Mouse (Mus musculus): ENCODE measurements around the gene Cpne4.

The Cpne4 gene

GRCm38 (mm10) chr9:104952176-104952575, 405.1 kb downstream of the Cpne4 start:
- in situ Hi-C loops (cut with MboI; ENCODE audit: low pct_unique_long_range_greater_than_20kb in 1 of 2, low sequenced_read_pairs in 2 of 2, unreplicated experiment in 1 of 2) = no loop called here

- in situ Hi-C loops (cut with MboI; ENCODE audit: low pct_unique_long_range_greater_than_20kb in 1 of 2, low sequenced_read_pairs in 2 of 2, unreplicated experiment in 1 of 2) = no loop called here
These were observed 425.7 kb downstream of the Cpne4 start for GRCm38 (mm10) chr9:104972828-104973227.

GRCm38 (mm10) chr9:104981934-104982548, 435.0 kb downstream of the Cpne4 start:
- in situ Hi-C loops (cut with MboI; ENCODE audit: low pct_unique_long_range_greater_than_20kb in 1 of 2, low sequenced_read_pairs in 2 of 2, unreplicated experiment in 1 of 2) = no loop called here

- in situ Hi-C loops (cut with MboI; ENCODE audit: low pct_unique_long_range_greater_than_20kb in 1 of 2, low sequenced_read_pairs in 2 of 2, unreplicated experiment in 1 of 2) = no loop called here
These were observed 451.1 kb downstream of the Cpne4 start for GRCm38 (mm10) chr9:104998225-104998624.

- in situ Hi-C loops (cut with MboI; ENCODE audit: low pct_unique_long_range_greater_than_20kb in 1 of 2, low sequenced_read_pairs in 2 of 2, unreplicated experiment in 1 of 2) = no loop called here
These were observed 463.6 kb downstream of the Cpne4 start for GRCm38 (mm10) chr9:105010721-105011120.

- in situ Hi-C loops (cut with MboI; ENCODE audit: low pct_unique_long_range_greater_than_20kb in 1 of 2, low sequenced_read_pairs in 2 of 2, unreplicated experiment in 1 of 2) = no loop called here
These were observed 471.1 kb downstream of the Cpne4 start for GRCm38 (mm10) chr9:105018186-105018585.

- in situ Hi-C loops (cut with MboI; ENCODE audit: low pct_unique_long_range_greater_than_20kb in 1 of 2, low sequenced_read_pairs in 2 of 2, unreplicated experiment in 1 of 2) = no loop called here
These were observed 481.2 kb downstream of the Cpne4 start for GRCm38 (mm10) chr9:105028311-105028710.

GRCm38 (mm10) chr9:105032572-105032971, 485.5 kb downstream of the Cpne4 start:
- in situ Hi-C loops (cut with MboI; ENCODE audit: low pct_unique_long_range_greater_than_20kb in 1 of 2, low sequenced_read_pairs in 2 of 2, unreplicated experiment in 1 of 2) = no loop called here

- in situ Hi-C loops (cut with MboI; ENCODE audit: low pct_unique_long_range_greater_than_20kb in 1 of 2, low sequenced_read_pairs in 2 of 2, unreplicated experiment in 1 of 2) = no loop called here
These were observed 486.6 kb downstream of the Cpne4 start for GRCm38 (mm10) chr9:105033641-105034040.

GRCm38 (mm10) chr9:105037847-105038246, 490.8 kb downstream of the Cpne4 start:
- in situ Hi-C loops (cut with MboI; ENCODE audit: low pct_unique_long_range_greater_than_20kb in 1 of 2, low sequenced_read_pairs in 2 of 2, unreplicated experiment in 1 of 2) = no loop called here

GRCm38 (mm10) chr9:105046014-105046413, 498.9 kb downstream of the Cpne4 start:
- in situ Hi-C loops (cut with MboI; ENCODE audit: low pct_unique_long_range_greater_than_20kb in 1 of 2, low sequenced_read_pairs in 2 of 2, unreplicated experiment in 1 of 2) = no loop called here

- in situ Hi-C loops (cut with MboI; ENCODE audit: low pct_unique_long_range_greater_than_20kb in 1 of 2, low sequenced_read_pairs in 2 of 2, unreplicated experiment in 1 of 2) = no loop called here
These were observed 501.3 kb downstream of the Cpne4 start for GRCm38 (mm10) chr9:105048351-105048750.

GRCm38 (mm10) chr9:105049636-105050035, 502.6 kb downstream of the Cpne4 start:
- in situ Hi-C loops (cut with MboI; ENCODE audit: low pct_unique_long_range_greater_than_20kb in 1 of 2, low sequenced_read_pairs in 2 of 2, unreplicated experiment in 1 of 2) = no loop called here

GRCm38 (mm10) chr9:105050257-105050656, 503.2 kb downstream of the Cpne4 start:
- in situ Hi-C loops (cut with MboI; ENCODE audit: low pct_unique_long_range_greater_than_20kb in 1 of 2, low sequenced_read_pairs in 2 of 2, unreplicated experiment in 1 of 2) = no loop called here

GRCm38 (mm10) chr9:105053147-105053557, 506.1 kb downstream of the Cpne4 start, which contains the start of gene Mrpl3:
Mrpl3 (plus strand) TSS chr9:105053239.
- in situ Hi-C loops (cut with MboI; ENCODE audit: low pct_unique_long_range_greater_than_20kb in 1 of 2, low sequenced_read_pairs in 2 of 2, unreplicated experiment in 1 of 2) = no loop called here

- in situ Hi-C loops (cut with MboI; ENCODE audit: low pct_unique_long_range_greater_than_20kb in 1 of 2, low sequenced_read_pairs in 2 of 2, unreplicated experiment in 1 of 2) = no loop called here
These were observed 506.7 kb downstream of the Cpne4 start for GRCm38 (mm10) chr9:105053812-105054211.

GRCm38 (mm10) chr9:105069106-105069505, 522.0 kb downstream of the Cpne4 start:
- in situ Hi-C loops (cut with MboI; ENCODE audit: low pct_unique_long_range_greater_than_20kb in 1 of 2, low sequenced_read_pairs in 2 of 2, unreplicated experiment in 1 of 2) = no loop called here

GRCm38 (mm10) chr9:105072991-105073748, 526.1 kb downstream of the Cpne4 start:
- in situ Hi-C loops (cut with MboI; ENCODE audit: low pct_unique_long_range_greater_than_20kb in 1 of 2, low sequenced_read_pairs in 2 of 2, unreplicated experiment in 1 of 2) = no loop called here

GRCm38 (mm10) chr9:105074851-105075250, 527.8 kb downstream of the Cpne4 start:
- in situ Hi-C loops (cut with MboI; ENCODE audit: low pct_unique_long_range_greater_than_20kb in 1 of 2, low sequenced_read_pairs in 2 of 2, unreplicated experiment in 1 of 2) = no loop called here

Data from mouse embryonic stem cell (cell line).